Mouse (Mus musculus) spleen, postnatal 36 days (tissue): ENCODE data around the gene Gm10271.

Experiments used
- DNase-seq, 2 experiments: peaks; one replicate each; pipeline ENCODE4 v3.0.0; 2022; ENCODE audit warnings: low spot score in 2 of 2, mixed read lengths in 1 of 2

Gm10271 gene

DNA sequence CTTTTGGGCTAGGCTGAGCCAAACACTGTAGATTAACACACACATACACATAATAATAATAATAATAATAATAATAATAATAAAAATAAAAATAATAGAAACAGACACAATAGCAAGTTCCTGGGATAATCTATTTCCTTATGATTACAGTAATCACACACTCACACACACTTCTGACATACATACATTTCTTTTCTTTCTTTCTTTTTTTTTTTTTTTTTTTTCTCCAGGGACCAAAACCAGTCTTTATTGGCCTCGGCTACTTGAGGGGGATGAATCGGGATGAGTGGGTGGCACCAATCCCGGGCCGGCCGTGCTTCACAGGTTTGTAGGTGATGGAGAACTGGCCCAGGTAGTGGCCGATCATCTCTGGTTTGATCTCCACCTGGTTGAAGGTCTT is at the start of gene Gm10271:
Gm10271 (minus strand) TSS at position 101 of the 400 bp plus-strand sequence.
- no peak for DNase-seq

DNA sequence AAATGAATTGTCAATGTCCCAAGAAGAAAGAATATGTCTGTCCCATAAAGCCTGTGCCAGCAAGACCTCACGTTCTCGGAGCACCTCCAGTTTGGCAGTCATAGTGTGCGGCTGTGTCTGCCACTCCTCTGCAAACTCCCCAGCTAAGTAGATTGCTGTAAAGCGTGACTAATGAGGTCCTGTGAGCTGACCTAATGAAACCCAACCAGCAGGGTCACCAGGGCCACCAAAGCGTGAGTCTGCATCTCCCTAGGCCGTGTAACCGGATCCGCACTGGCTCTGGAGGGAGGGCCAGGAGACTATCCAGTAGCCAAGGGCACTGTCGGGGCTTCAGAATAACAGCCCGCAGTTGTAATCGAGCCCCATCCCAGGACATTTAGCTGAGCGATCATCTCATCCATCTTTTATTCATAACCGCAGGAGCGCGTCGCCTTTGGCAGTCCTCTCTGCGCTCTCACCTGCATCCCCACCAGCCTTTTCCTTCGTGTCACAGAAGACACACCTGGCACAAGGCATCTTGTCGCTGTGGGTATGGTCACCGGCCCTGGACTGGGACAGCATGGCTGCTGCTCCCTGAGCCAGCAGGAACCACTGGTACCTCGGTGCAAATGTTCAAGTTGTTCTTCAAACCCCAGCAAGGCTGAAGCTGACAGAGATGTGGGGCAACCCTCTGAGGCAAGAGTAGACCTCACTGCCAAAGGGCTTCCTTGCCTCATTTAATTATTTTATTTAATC is 48.8 kb upstream of the Gm10271 start:
- DNase-seq = no peak

GRCm38 (mm10) chr10:117018281-117018840 is 46.0 kb upstream of the Gm10271 start:
- no peak for DNase-seq

- no peak for DNase-seq
Measured at GRCm38 (mm10) chr10:117014565-117014964, 42.2 kb upstream of the Gm10271 start.

- DNase-seq = no peak
Measured at GRCm38 (mm10) chr10:117013689-117014390, 41.4 kb upstream of the Gm10271 start.

DNA sequence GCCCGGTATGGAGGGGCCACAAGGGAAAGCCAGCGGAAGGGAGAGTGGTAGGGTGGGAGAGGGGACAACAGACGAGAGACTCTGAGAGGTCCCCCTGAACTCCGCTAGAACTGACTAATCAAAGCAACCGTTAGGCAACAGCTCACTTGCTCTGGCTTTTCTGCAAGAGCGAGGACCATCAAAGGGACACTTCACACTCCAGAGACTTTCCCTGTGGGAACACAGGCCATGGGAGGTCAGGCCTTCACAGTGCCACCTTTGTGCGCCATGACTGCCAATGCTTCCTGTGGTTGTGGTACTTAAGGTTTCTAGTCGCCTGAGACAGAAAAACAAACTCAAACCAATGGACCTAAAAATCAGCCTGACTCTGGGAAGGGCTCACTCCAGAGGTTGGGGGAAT is 38.6 kb upstream of the Gm10271 start:
- DNase-seq = no peak

DNA sequence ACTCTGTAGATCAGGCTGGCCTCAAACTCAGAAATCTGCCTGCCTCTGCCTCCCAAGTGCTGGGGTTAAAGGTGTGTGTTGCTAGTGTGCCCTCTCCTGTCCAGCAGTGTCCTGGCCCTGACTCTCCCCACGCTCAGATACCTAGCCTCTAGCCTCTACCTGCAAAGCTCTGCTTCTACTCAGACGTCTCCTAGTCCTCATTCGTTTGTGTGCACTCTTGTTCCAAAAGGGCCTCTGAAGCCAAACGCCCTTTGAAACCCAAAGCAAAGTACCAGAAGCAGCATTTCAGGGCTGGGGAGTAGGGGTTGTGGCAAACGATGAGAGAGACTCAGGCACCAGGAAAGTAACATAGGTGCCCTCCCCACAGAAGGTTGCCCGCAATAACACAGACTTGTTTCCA is 37.3 kb upstream of the Gm10271 start:
- DNase-seq = no peak

DNA sequence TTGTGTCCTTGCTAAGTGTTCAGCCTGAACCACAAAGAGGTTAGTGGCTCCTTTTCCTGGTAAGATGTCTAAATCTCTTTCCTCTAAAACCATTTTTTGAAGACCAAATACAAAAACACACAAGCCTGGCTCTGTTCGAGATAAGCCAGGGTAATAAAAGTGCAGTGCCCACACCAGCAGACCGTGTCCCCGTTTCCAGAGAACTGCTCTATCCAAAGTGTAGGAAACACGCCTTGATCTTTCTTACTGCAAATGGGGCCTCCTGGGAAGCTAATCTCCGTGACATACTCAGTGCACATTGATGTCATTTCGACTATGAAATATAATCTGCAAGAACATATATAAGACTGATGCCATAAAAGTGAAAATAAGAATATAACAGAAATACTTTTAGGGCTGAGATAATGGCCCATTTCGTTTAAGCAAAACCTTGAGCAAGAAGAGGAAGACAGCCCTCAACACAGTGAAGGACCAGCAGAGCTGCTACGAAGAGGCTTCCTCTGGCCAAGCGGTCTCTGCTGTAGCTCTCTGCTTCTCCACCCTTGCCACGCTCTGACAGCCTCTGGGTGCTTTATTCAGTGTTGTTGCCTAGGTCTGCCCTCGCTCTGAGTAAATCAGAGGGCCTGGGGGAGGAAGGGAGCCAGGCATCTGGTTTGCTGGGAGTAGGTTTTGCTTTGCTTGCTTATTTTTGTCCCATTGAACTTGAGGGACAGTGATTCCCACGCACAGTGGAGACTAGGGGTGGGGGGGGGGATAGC is 33.5 kb upstream of the Gm10271 start:
- DNase-seq = no peak

GRCm38 (mm10) chr10:117004695-117005094 is 32.3 kb upstream of the Gm10271 start:
- DNase-seq = no peak

GRCm38 (mm10) chr10:117000975-117001374 is 28.6 kb upstream of the Gm10271 start:
- no peak for DNase-seq

- DNase-seq = no peak
Measured at GRCm38 (mm10) chr10:116998716-116999455, 26.5 kb upstream of the Gm10271 start.

DNA sequence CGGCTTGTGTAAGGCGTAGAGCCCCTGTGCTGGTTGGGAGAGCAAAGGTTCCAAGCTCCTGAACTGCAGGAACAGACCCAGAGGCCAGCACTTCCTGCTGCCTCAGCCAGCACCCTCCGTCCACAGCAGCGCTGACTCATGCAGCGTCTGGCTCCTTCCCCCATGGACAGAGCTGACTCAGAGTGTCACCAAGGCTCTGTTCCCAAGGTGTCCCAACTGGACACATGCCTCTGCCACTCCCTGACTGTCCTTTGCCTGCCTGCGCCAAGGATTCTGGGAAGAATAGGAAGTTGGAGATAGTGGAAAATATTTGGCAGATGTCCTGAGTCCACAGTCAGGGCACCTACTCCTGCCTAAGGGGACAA is 23.8 kb upstream of the Gm10271 start:
- DNase-seq = no peak

GRCm38 (mm10) chr10:116995584-116996235 is 23.3 kb upstream of the Gm10271 start:
- no peak for DNase-seq

- DNase-seq = no peak
Measured at GRCm38 (mm10) chr10:116995162-116995561, 22.8 kb upstream of the Gm10271 start.

DNA sequence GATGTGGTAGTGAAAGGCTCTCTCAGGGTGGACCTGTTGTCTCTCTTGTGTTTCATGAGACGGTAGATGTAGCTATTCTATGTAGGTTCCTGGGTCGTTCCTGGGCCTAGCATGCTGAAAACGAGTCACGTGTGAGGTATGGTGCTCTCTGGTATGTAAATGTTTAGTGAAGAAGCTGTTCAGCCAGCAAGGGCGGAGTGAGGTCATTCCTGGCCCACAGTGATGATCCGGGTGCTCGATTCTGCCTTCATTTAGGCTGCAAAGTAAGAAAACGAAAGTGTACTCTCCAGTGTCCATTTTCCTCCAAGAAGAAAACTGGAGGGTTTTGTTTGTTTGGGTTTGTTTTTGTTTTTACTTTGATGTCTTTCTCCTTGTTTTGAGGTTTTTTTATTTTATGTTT is 21.6 kb upstream of the Gm10271 start:
- DNase-seq = no peak

GRCm38 (mm10) chr10:116986264-116987082 is 14.1 kb upstream of the Gm10271 start, which contains the start of gene Best3:
Gene Best3 (plus strand): TSS chr10:116986314.
- no peak for DNase-seq

- DNase-seq = no peak
Measured at GRCm38 (mm10) chr10:116984836-116985235, 12.4 kb upstream of the Gm10271 start.

DNA sequence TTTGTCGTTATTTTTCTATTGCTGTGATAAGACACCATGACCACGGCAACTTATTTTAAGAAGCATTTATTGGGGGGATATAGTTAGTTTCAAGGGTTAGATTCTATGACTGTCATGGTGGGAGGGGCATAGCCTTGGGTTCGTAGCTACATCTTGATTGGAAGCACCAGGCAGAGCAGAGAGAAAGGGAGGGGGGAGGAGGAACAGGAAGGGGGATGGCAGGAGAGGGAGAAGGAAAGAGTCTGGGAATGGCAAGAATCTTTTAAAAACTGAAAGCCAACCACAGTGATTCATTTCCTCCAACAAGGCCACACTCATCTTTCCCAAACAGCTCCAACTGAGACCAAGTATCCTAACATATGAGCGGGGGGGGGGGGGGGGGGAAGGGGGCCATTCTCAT is 10.1 kb upstream of the Gm10271 start:
- no peak for DNase-seq

DNA sequence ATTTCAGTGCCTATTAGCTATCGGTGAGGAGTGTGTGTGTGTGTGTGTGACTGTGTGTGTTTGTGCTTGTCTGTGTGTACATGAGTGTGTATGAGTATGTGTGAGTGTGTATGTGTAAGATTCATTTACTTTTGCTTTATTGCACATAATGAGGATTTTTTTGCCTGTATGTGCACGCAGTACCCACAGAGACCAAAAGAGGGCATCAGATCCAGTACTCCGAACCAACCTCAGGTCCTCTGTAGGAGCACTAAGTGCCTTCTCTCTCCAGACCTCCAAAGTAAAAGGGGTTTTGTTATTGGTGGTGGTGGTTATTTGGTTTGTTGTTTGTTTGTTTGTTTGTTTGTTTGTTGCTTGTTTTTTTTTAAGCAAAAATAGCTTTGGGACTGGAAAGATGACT is 8.5 kb upstream of the Gm10271 start:
- DNase-seq = no peak

GRCm38 (mm10) chr10:116980273-116980672 is 7.9 kb upstream of the Gm10271 start:
- DNase-seq = no peak
